Mouse (Mus musculus) left cerebral cortex, adult 2 months (tissue): ENCODE results near the gene Igll1. TPM values are rescaled to one million over a fixed set of nuclear protein-coding genes. Genes with fewer than 3 reads are reported as not detected.
"Not testable (repeated sequence)": the region's sequence is repeated elsewhere in the genome, so short reads cannot be mapped to it uniquely, and the experiment has no call there.

ENCODE experiments used
- DNase-seq, 2 experiments: peaks; one replicate each; pipeline ENCODE4 v3.0.0; 2021 to 2022; ENCODE audit warnings: low spot score in 2 of 2, mixed read lengths in 1 of 2; ENCODE audit errors: extremely low spot score in 1 of 2
- H3K27ac ChIP-seq: fragments of 200-600 bp; 2 replicates; pipeline ENCODE4 v1.8.1; 2022
- H3K4me3 ChIP-seq: fragments of 200-600 bp; 2 replicates; pipeline ENCODE4 v1.8.1; 2022
- CTCF ChIP-seq: fragments of 200-600 bp; IDR thresholded peaks from 2 replicates; pipeline ENCODE4 v1.8.1; 2022; ENCODE audit warnings: antibody characterized with exemption, mild to moderate bottlenecking, moderate library complexity
- intact Hi-C: fragments of 180-260 bp; cut with DNase I; formaldehyde crosslinking; loops from one replicate; pipeline ENCODE4 v1.15.1; 2025
- total RNA-seq, 2 experiments: library from RNA; stranded (reverse); gene quantifications; 2 replicates each; pipeline ENCODE4 v1.2.3; 2021

Igll1 gene
- total RNA-seq, 2 experiments from 2014 or later: not detected

DNA sequence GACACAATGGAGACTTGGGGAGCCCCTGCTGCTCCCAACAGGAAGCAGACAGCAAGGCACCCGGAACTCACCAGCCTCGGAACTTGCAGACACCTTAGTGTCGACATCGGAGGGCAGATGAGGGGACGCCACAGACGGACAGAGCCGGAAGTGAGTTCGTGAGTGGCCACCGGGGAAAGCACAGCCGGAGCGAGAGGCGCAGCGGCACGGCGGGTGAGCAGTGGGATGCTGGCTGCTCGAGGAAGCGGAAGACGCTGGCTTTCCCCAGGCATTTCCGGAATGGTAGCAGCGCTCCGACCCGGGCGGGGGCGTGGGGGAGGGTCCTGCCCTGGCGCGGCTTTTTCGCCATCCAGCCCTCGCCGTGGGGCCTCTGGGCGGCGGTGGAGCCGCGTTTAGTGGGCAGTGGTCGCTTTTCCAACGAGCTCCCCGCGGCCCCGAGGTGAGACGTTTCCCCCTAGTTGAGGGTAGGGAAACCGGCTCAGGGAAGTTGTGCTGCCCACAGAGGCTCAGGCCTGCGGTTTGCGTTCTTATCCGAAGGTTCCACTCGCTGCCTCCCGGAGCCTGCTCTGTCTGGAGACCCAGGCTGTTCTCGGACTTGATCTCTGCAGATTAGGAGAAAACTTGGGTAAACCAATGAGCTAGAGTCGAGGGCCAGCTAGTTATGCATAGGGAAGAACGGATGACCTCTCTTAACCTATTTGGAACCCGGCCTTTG is 7.0 kb upstream of the Igll1 start, which contains the start of the genes Top3b and Vpreb1:
Top3b (plus strand) TSS at position 120 of the 715 bp plus-strand sequence.
Vpreb1 (minus strand) TSS at position 227 of the 715 bp plus-strand sequence.
- peak; percentile 88 to 90 for DNase-seq
- Histone ChIP-seq H3K4me3 (peak within 1 kb of the TSS; percentile 80), H3K27ac (peak within 1 kb of the TSS; percentile 93)
- intact Hi-C loops: loop anchor here (5.0 kb wide), 3 partner anchors 273 to 568 kb away; partner anchors contain the start of genes Dnm1l and Yars2
- peak; percentile 45 for TF ChIP-seq CTCF

DNA sequence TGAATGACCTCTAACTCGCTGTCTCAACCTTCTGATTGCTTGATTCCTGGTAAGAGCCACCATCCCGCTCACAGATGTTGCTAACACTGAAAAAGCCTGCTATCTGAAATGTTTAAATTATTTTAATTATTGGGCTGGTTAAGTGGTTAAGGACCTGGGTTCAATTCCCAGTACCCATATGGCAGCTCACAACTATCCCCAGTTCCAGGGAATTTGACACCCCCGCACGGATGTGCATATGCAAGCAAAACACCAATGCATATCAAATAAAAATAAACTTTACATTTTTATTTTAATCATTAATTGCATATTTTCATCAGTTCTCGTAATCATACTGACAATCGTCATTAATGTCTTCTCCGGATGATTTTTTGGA is 6.4 kb upstream of the Igll1 start:
- no peak for DNase-seq
- intact Hi-C loops: loop anchor here (5.0 kb wide), 3 partner anchors 273 to 568 kb away; partner anchors contain the start of genes Dnm1l and Yars2
- H3K27ac ChIP-seq: peak overlapping the region; percentile 93
- TF ChIP-seq CTCF: no peak
- H3K4me3 ChIP-seq: peak overlapping the region; percentile 80

DNA sequence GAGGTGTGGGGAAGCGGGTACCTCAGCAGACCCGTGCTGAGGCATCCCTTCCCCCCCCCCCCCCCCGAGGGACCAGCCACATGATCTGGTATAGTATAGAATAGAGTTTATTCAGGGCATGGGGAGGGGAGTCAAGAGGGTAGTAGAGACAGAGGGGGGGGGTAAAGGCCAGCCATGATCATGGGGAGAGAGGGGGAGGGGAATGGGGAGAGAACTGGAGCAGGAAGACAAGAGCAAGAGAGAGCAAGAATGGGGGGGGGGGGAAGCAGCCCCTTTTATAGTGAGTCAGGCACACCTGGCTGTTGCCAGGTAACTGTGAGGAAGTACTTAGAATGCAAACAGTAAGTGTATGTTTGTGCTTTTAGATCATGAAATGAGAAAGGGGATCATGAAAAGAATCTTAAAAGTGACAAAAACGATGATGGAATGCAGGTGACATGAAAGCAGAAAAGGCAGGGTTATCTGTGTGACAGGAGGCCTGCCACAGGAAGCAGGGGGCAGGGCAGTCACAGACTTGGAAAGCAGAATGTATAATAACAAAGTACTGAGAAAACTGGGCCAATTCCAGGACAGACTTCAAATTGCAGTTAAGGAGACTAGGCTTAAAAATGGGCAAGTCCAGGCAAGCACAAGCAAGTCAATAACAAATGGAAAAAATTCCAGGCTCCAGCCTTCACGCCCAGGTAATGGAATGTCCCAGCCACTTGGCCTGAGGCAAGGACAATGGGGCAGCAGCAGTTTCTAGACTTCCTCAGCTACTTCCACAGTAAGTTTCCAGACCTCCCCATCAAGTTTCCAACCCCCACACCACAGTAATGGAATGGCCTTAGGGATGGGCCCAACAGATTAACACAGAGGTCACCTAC is 2.1 kb upstream of the Igll1 start:
- no peak overlapping the region for H3K4me3 ChIP-seq

DNA sequence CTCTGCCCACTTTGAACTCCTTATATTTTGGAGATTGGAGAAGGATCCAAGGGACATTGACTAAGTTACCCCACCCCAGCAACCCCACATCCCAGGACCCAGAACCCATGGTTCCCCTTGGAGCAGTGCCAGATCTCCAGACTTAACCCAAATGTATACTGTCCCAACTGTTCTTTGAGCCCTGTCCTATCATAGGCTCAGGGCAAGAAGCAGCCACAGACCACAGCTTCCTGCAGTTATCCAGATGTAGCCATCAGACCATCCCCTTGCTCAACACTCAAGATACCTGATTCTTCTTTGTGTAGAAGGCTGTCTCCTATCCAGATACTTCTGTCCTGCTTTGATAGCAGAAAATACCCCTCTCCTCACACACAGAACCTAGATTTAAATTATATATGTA is 1.4 kb upstream of the Igll1 start:
- no peak for DNase-seq
- intact Hi-C loops: no loop called here

More for the DNA sequence above, 2.1 kb upstream of the Igll1 start:
- DNase-seq: no peak
- no peak for TF ChIP-seq CTCF
- no peak overlapping the region for H3K27ac ChIP-seq
- intact Hi-C loops: no loop called here

DNA sequence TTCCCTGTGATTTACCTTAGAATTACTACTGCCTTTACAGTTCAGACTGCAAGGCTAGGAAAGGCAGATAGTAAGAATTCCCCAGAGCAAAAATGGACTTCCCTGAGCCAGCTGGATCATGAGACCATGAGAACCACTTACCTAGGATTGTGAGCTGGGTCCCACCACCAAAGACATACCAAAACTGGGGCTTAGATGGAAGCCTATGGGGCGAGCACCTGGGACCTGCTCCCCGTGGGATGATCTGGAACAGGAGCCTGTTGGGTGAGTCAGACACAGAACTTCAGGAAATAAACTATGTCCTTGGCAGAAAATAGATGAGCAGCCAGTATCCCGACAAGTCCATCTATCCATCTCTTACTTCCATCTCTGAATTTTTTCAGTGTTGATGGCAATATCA is 1.5 kb downstream of the Igll1 start:
- no peak overlapping the region for H3K4me3 ChIP-seq
- no peak for DNase-seq
- intact Hi-C loops: no loop called here
- no peak for TF ChIP-seq CTCF
- no peak overlapping the region for H3K27ac ChIP-seq

More for the DNA sequence above, 1.4 kb upstream of the Igll1 start:
- no peak overlapping the region for H3K27ac ChIP-seq
- no peak overlapping the region for H3K4me3 ChIP-seq
- no peak for TF ChIP-seq CTCF

DNA sequence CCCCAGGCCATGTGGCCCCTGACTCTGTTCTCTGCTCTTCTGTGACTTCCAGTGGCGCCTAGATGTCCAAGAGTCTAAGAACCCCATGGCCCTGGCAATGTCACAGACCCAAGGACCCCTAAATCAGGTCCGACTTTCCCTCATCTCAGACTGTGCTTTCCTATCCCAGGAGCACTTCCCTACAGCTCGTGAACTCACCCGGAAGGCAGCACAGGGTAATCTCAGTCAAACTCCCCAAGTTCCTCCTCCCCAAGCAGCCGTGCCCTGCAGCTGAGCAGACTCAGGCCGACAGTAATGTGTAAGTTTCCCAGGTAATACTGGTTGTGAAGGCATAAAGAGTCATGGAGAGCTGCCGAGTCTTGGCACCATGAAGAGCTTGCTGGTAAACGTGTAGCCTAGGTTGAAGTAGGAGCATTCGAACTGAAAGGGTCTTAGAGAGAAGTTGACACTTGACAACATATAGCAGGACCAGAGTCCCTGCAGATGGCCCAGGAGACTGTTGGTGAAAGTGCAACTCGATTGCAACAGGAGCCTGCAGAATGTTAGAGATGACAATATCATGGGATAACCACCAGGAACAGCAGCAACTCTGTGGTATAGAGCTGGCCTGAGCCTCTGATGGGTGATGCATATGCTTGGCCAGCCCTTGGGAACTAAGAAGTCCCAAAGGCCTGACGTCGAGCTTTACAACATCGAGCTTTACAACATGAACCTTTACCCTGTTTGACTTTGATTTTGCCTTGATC is 6.9 kb downstream of the Igll1 start:
- Histone ChIP-seq H3K4me3 (no peak overlapping the region), H3K27ac (no peak overlapping the region)
- no peak for DNase-seq
- intact Hi-C loops: no loop called here
- TF ChIP-seq CTCF: no peak

DNA sequence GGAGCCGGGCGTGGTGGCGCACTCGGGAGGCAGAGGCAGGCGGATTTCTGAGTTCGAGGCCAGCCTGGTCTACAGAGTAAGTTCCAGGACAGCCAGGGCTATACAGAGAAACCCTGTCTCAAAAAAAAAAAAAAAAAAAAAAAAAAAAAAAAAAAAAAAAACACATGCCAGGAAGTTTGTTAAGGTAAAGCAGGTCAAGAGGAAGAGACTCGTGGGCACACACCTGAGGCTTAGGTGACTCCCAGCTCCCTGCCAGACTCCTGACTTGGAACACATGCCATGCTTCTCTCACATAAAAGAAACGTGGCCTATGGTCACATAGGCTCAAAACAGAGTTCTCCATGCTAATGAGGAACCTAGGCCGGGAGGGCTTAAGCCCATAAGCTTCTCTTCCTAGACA is 7.7 kb downstream of the Igll1 start:
- intact Hi-C loops, DNase-seq, H3K4me3 ChIP-seq, H3K27ac ChIP-seq: not testable (repeated sequence)

DNA sequence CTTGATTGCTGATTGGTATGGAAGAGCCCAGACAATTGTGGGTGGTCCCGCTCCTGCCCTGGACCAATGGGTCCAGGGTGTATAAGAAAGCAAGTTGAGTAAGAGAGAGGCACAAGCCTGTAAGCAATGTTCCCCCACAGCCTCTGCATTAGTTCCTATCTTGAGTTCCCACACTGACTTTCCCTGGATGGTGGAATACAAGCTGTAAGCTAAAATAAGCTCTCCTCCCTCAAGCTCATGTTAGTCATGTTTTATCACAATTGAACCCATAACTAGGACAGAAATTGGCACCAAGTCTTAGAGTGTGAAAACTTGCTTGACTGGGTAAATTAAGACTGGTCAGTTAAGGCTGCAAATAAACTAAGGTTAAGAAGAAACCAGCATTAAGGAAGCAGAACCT is 8.2 kb downstream of the Igll1 start:
- intact Hi-C loops: no loop called here
- no peak for TF ChIP-seq CTCF
- no peak for DNase-seq
- Histone ChIP-seq H3K4me3 (no peak overlapping the region), H3K27ac (no peak overlapping the region)

DNA sequence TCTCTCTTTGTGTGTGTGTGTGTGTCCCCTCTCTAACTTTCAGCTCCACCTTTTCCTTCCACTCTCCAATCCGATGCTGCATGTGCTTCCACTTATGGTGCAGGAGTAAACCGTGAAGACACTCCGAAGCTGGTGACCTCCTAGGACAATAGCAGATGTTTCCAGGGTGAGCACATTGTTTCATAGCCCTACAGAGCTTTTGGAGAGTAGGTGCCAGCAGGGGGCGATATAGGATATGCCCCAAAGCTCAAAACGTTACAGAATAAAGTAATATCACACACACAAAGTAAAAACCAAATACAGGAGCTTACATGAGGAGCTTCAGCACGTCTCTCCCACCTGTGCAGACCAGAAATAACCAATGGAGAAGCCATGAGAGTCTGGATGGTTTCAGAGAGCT is 8.9 kb downstream of the Igll1 start:
- intact Hi-C loops: no loop called here
- TF ChIP-seq CTCF: peak; percentile 70
- H3K27ac ChIP-seq: no peak overlapping the region
- peak in 1 of 2 experiments; percentile 29 for DNase-seq
- H3K4me3 ChIP-seq: no peak overlapping the region

DNA sequence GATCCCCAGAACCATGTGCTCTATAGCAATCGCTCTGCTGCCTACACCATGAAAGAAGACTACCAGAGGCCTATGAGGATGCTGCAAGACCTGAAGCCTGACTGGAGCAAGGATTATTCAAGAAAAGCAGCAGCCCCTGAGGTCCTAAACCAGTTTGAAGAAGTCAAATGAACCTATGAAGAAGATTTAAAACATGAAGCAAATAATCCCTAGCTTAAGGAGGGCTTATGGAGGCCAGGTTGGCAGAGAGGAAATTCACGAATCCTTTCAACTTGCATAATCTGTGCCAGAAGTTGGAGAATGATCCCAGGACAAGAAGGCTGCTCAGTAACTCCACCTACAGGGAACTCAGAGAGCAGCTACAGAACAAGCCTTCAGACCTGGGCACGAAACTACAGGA is 11.4 kb downstream of the Igll1 start:
- TF ChIP-seq CTCF: no peak
- intact Hi-C loops: no loop called here
- Histone ChIP-seq H3K27ac (no peak overlapping the region), H3K4me3 (no peak overlapping the region)
- no peak for DNase-seq

DNA sequence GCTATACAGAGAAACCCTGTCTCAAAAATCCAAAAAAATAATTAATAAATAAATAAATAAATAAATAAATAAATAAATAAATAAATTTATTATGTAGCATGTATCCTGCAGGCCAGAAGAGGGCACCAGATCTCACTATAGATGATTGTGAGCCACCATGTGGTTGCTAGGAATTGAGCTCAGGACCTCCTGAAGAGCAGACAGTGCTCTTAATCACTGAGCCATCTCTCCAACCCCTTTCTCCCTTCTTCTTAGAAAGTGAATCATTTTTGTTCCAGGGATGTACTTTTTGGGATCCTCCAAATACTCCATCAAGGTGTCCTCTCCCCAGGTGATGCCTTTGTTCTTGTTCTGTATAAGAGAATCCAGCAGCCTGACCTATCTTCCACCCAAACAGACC is 14.6 kb downstream of the Igll1 start:
- no peak overlapping the region for H3K4me3 ChIP-seq
- no peak; the same call in 1 of the 2 replicates for TF ChIP-seq CTCF
- no peak for DNase-seq
- H3K27ac ChIP-seq: no peak overlapping the region
- intact Hi-C loops: no loop called here
